Mouse (Mus musculus) stomach, embryonic 14.5 days (tissue): ENCODE data around the gene Gm11213. TPM values are rescaled to one million over a fixed set of nuclear protein-coding genes. Genes with fewer than 3 reads are reported as not detected.
A peak's percentile ranks its signal among the peaks of the same experiment; 100 is the strongest.

Experiments
- ATAC-seq: fragments of 200-750 bp; cut with Nextera tagmentation; 2 replicates; pipeline ENCODE4 v1.8.0; 2017; ENCODE audit warnings: low read depth, moderate TSS enrichment; ENCODE audit not compliant: insufficient number of reproducible peaks, insufficient read depth, low FRiP score
- H3K27ac ChIP-seq: fragments of 300-500 bp; sonication (generic); 2 replicates; pipeline ENCODE4 v1.5.1; 2014; ENCODE audit warnings: mild to moderate bottlenecking, low read length, moderate library complexity, mixed read lengths
- H3K27me3 ChIP-seq: fragments of 300-500 bp; sonication (generic); 2 replicates; pipeline ENCODE4 v1.6.1; 2014; ENCODE audit warnings: low read length, control low read depth, mixed read lengths; ENCODE audit not compliant: control insufficient read depth, insufficient read depth
- H3K36me3 ChIP-seq: fragments of 300-500 bp; sonication (generic); 2 replicates; pipeline ENCODE4 v1.6.1; 2014; ENCODE audit warnings: mild to moderate bottlenecking, control low read depth, low read length, moderate library complexity, mixed read lengths; ENCODE audit not compliant: control insufficient read depth, insufficient read depth
- H3K4me1 ChIP-seq: fragments of 300-500 bp; sonication (generic); 2 replicates; pipeline ENCODE4 v1.6.1; 2014; ENCODE audit warnings: low read length, control low read depth, mixed read lengths; ENCODE audit not compliant: control insufficient read depth, insufficient read depth
- H3K4me2 ChIP-seq: fragments of 300-500 bp; sonication (generic); replicated peaks from 2 replicates; pipeline ENCODE4 v1.6.1; 2014; ENCODE audit warnings: low read depth, low read length, control low read depth
- H3K4me3 ChIP-seq: fragments of 300-500 bp; sonication (generic); 2 replicates; pipeline ENCODE4 v1.5.1; 2014; ENCODE audit warnings: low read depth, low read length, control low read depth
- H3K9ac ChIP-seq: fragments of 300-500 bp; sonication (generic); replicated peaks from 2 replicates; pipeline ENCODE4 v1.6.1; 2014; ENCODE audit warnings: low read depth, mild to moderate bottlenecking, control low read depth, low read length, moderate library complexity, mixed read lengths
- H3K9me3 ChIP-seq: fragments of 300-500 bp; sonication (generic); 2 replicates; pipeline ENCODE4 v1.6.1; 2016; ENCODE audit warnings: low read depth, low read length, control low read depth; ENCODE audit not compliant: control insufficient read depth
- WGBS: fragments of 180-500 bp; shearing (Covaris S2); extraction: QIAGEN DNeasy Blood & Tissue Kit; methylation state at CpG from one replicate; pipeline ENCODE4 v1.1.7; 2014; 5-methylcytosine and 5-hydroxymethylcytosine counted together
- polyA plus RNA-seq: library from polyadenylated mRNA; unstranded; fragments of >200 nt; fragmentation: Nextera tagmentation; extraction: Ambion mirVana; gene quantifications from 2 replicates; pipeline ENCODE4 v1.2.1, GENCODE M21; 2014

Gene Gm11213
- polyA plus RNA-seq, 1 experiment from 2014 or later = not detected

DNA sequence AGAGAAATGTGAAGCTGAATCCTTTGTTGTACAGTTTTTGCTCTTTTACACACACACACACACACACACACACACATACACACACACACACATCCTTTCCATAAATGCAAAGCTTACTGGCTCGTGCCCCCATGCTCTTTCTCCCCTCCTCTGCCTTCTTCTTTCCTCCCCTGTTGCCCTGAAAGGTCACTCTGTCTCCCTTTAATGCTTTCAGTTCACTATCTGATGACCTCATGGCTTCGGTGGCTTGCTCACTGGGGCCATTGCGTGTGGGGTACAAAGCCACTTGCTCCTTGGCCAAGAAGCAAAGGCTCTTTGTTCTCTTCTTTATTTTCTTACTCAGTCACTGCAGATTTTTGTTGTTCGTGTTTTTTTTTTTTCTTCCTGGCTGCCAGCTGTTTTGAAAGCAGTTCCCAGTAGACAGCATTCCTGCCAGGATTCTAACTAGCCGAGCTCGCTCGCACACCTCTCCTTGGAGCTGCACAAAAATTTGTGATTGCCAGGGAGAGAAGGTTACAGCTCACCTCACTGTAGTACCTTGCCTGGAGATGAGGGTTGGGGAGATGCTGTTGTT, 34.8 kb downstream of the Gm11213 start:
- H3K27me3 ChIP-seq = no peaks in the 10 kb centered on the region
- no peaks in the 10 kb centered on the region for H3K9me3 ChIP-seq
- no peak overlapping the region for H3K27ac ChIP-seq
- H3K4me2 ChIP-seq = no peak overlapping the region
- H3K4me1 ChIP-seq = no peaks in the 10 kb centered on the region
- no peaks in the 10 kb centered on the region; the same call in 1 of the 2 replicates for H3K36me3 ChIP-seq
- no peak for ATAC-seq
- WGBS = 33% methylated on average over 7 of the region's 7 CpGs
- H3K9ac ChIP-seq = no peak overlapping the region
- H3K4me3 ChIP-seq = no peak overlapping the region

DNA sequence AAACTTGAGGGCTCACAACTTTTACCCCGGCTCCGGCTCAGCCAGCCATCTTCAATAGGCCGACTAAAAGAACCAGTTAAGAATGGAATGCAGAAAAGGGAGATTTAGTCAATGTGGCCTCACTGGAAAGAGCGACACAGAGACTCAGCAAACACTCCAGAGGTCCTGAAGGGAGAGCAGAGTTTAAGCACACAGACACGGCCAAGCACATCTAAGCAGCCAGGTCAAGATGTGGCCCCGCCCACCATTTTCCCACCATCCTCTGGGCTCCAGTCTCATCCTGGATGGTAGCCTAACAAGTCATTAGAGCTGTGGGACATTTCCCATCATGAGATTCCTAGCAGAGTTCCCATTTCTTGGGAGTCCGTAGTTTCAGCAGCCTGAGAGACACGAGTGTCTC, 35.7 kb downstream of the Gm11213 start:
- no peaks in the 10 kb centered on the region for H3K4me1 ChIP-seq
- H3K27ac ChIP-seq = no peak overlapping the region
- H3K27me3 ChIP-seq = no peaks in the 10 kb centered on the region
- no peaks in the 10 kb centered on the region; the same call in 1 of the 2 replicates for H3K36me3 ChIP-seq
- 75% methylated on average over 8 of the region's 8 CpGs for WGBS
- H3K4me2 ChIP-seq = no peak overlapping the region
- H3K9me3 ChIP-seq = no peaks in the 10 kb centered on the region
- ATAC-seq = no peak
- no peak overlapping the region for H3K4me3 ChIP-seq
- no peak overlapping the region for H3K9ac ChIP-seq

DNA sequence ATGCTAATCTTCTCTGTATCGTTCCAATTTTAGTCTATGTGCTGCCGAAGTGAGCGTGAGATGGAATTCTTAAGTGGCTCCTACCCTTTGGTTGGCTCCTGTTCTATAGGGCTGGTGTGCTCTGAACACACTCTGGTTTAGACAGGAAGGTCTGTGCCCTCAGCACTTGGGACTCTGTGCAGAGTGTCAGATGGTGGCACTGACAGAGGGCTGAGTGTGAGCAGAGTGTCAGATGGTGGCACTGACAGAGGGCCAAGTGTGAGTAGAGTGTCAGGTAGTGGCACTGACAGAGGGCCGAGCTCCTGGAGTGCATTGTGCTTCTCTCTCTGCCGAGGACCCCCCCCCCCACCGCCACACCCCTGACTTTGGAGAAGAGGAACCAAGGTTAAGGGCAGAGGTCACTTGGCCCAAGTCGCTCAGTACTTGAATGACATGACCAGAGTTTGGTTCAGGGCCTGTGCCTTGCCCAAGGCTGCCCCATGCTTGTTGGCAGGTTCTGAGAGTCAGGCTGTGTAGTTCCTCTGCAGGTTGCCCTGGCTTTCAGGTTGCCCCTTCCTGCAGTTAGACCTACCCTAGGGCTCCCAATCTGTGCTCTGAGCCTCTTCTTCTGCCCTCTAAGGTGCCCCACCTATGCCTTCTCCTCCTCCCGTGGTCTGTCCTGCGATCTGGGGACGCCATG, 37.2 kb downstream of the Gm11213 start:
- Histone ChIP-seq H3K4me1 (no peaks in the 10 kb centered on the region), H3K9ac (no peak overlapping the region), H3K27ac (no peak overlapping the region), H3K27me3 (no peaks in the 10 kb centered on the region), H3K9me3 (no peaks in the 10 kb centered on the region), H3K4me3 (no peak overlapping the region), H3K4me2 (no peak overlapping the region), H3K36me3 (no peaks in the 10 kb centered on the region; the same call in 1 of the 2 replicates)
- WGBS = 87% methylated on average over 10 of the region's 10 CpGs
- ATAC-seq = no peak

DNA sequence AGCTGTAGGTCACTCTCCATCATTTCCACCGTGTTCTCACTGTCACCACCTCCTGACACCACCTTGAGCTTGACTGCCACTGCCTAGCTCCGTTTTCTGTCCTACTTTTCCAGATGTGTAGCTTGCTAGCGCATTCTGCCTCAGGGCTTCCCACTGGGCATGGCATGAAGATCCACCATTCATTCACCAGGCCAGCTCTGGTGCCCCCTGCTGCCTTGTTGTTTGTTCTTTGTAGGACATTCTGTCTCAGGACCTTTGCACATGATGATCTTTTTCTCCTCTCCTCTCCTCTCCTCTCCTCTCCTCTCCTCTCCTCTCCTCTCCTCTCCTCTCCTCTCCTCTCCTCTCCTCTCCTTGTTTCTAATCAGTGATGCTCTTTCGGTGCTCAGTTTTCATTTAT, 42.3 kb downstream of the Gm11213 start:
- WGBS = 88% methylated on average over 4 of the region's 4 CpGs
- no peak for ATAC-seq
- Histone ChIP-seq H3K36me3 (no peaks in the 10 kb centered on the region), H3K27me3 (no peaks in the 10 kb centered on the region), H3K4me2 (no peak overlapping the region), H3K9ac (no peak overlapping the region), H3K4me1 (peaks cover 35% of the 10 kb centered on the region), H3K27ac (no peak overlapping the region), H3K9me3 (no peaks in the 10 kb centered on the region), H3K4me3 (no peak overlapping the region)

DNA sequence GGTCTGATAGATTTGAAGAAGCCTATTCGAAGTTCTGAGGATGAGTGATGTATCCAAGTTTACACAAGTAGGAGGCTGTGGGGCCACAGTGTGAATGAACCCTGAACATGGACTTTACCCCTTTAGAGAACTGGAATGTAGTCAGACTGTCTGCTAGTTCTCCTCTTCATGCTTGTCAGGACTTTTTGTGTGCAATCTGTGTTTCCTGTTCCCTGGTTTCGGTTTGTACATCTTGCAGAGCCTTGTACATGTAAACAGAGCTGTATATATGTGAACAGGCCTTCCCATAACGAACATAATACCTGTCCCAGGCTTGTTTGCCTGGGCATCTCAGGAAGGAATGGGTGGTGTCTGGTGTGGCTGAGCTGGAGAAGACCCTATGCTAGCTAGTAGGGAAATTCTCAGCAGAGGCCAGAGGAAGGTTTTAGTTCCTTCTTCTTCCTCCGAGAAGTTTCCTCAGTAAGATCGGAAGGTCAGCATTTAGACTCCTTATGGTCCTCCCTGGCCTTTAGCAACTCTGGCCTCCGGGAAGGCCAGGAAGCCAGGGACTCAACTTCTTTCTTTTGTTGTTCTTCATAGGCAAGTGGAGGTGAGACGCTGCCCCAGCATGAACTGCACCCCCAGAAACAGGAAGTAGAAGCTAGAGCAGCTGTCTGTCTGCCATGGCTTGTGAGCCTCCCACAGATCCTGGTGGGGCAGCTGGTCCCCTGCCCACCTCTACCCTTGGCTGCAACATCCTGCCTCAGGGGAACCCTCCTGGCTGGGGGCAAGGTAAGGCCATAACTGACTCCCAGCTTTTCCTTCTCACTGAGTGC, 43.0 kb downstream of the Gm11213 start:
- no peak overlapping the region; the same call in 1 of the 2 replicates for H3K27ac ChIP-seq
- 64% methylated on average over 7 of the region's 7 CpGs for WGBS
- H3K4me1 ChIP-seq = peaks cover 38% of the 10 kb centered on the region
- no peak overlapping the region for H3K9ac ChIP-seq
- H3K36me3 ChIP-seq = no peaks in the 10 kb centered on the region
- ATAC-seq = no peak
- H3K4me2 ChIP-seq = no peak overlapping the region
- H3K4me3 ChIP-seq = no peak overlapping the region
- no peaks in the 10 kb centered on the region for H3K27me3 ChIP-seq
- no peaks in the 10 kb centered on the region for H3K9me3 ChIP-seq

DNA sequence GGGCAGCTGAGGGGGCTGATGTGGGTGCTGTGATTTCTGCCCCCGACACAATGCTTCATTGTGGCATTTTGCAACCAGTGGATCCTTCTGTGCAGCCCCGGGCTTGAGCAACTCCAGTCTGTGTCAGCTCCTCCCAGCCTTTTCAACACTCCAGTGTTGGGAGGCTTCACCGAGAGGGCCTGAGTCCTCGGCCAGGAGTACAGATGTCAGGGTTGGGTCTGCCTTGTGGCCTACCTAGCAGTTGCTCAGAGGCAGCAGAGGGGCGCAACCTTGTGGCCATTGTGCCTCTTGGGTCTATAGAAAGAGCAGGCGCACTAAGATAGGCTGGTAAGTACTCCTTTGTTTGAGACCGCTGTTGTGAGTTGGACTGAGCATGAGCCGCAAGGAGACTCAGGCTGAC, 45.0 kb downstream of the Gm11213 start:
- 70% methylated on average over 8 of the region's 8 CpGs for WGBS
- Histone ChIP-seq H3K9me3 (no peaks in the 10 kb centered on the region), H3K4me1 (peaks cover 38% of the 10 kb centered on the region), H3K27me3 (no peaks in the 10 kb centered on the region), H3K9ac (no peak overlapping the region), H3K4me3 (no peak overlapping the region), H3K27ac (no peak overlapping the region), H3K36me3 (no peaks in the 10 kb centered on the region), H3K4me2 (no peak overlapping the region)
- no peak for ATAC-seq

DNA sequence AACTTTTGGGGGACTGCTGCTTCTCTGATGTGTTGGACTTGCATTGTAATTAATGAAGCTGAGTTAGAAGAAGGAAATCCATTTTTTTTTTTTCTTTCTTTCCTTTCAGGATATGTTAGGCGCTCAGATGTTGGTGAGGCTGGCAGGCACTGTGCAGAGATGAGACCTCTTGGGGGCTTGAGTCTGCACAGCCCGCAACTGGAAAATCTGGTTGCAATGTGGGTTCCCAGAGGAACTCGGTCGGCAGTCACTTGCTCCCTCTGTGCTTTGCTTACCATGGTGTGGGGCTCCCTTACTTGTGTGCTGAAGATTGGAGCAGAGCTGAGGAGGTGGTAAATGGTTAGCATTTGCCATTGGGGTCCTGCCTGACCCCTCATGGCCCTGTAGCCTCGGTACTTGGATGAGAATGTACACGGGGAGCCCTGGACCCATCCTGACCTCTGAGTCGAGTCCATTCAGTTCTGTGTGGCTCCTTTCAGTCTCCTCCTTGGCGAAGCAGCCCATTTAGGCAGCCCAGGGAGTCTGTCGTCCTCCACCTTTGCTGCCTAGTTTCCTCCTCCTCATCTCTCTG, 45.8 kb downstream of the Gm11213 start:
- no peaks in the 10 kb centered on the region for H3K36me3 ChIP-seq
- H3K4me2 ChIP-seq = peak overlapping the region; percentile 80
- no peak overlapping the region; the same call in 1 of the 2 replicates for H3K27ac ChIP-seq
- no peaks in the 10 kb centered on the region for H3K9me3 ChIP-seq
- no peaks in the 10 kb centered on the region for H3K27me3 ChIP-seq
- H3K9ac ChIP-seq = peak overlapping the region; percentile 83; the same call in 1 of the 2 replicates
- WGBS = 34% methylated on average over 9 of the region's 9 CpGs
- peak; percentile 14; the same call in 1 of the 2 replicates for ATAC-seq
- H3K4me1 ChIP-seq = peaks cover 38% of the 10 kb centered on the region
- H3K4me3 ChIP-seq = peak overlapping the region; percentile 65

DNA sequence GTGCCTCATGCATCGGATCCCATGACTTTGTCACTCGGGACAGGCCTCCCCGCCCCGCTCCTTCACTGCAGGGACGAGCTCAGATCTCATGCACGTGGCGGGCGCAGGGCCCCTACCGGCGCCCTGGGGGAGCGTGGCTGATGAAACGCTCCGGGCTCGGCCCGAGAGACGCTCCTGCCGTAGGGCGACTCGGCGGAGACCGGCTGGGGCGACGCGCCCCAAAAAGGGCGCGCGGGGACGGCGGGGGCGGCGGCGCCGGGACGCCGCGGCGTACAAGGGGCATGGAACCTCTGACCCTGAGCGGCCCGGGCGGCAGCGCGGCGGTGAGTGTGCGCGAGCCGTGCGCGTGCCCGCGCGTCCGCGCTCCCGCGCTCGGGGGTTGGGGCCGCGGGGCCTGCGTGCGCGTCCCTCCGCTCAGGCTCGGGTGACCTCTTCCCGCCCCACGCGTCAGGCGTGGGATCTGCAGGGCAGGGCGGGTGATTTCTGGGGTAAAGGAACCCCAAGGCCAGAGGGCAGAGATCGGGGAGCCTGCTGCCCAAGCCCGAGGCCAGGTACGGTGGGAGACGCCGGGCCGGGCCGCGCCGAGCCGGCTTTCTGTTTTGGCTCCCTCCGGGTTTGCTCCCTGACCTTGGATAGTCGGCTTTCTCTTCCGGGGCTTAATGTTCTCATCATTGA, 46.5 kb downstream of the Gm11213 start, which contains the start of gene Tmem268:
Tmem268 (plus strand) TSS at position 375 of the 675 bp plus-strand sequence.
- no peaks in the 10 kb centered on the region for H3K9me3 ChIP-seq
- no peaks in the 10 kb centered on the region for H3K27me3 ChIP-seq
- peak within 1 kb of the TSS; percentile 83 for H3K9ac ChIP-seq
- H3K4me2 ChIP-seq = peak within 1 kb of the TSS; percentile 80
- H3K36me3 ChIP-seq = no peaks in the 10 kb centered on the region
- no peak within 1 kb of the TSS; the same call in 1 of the 2 replicates for H3K27ac ChIP-seq
- peaks cover 38% of the 10 kb centered on the region for H3K4me1 ChIP-seq
- ATAC-seq = peak; percentile 76
- H3K4me3 ChIP-seq = peak within 1 kb of the TSS; percentile 65
- under 1% methylated on average over 57 of the region's 81 CpGs for WGBS
